Comparison of ENCODE assay signal across 1 mouse cellular context in the genomic region with DNA sequence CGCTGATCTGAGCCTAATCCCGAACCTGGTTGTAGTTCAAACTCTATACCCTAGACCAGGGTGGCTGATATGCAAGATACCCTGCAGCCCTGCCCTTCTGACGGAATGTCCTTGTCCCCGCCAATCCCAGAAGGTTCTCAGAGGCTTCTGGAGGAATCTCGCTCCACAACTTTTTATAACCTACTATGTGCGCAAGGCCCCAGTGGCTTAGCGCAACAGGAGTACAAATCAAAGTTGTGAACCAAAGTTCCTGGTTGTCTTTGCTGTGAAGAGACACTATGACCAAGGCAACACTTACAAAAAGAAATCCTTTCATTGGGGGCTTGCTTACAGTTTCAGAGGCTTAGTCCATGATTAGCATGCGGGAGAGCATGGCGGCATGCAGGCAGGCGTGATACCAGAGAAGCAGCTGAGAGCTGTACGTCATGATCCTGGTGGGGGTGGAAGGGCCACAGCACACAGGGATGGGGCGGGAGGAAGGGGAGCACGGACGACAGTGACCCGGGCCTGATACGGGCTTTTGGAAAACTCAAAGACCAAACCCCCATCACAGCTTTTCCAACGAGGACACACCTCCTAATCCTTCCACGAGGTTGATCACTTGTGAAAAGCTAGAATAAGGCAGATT.
TF ChIP-seq lines count a peak whose summit lies in the region.

No protein-coding gene starts in this region.

TF ChIP-seq in ES-E14, 5 proteins besides CTCF, POLR2A, EP300 and RAD21 (continued from another document):
- TF ChIP-seq CHD2 (IDR thresholded peaks at IDR 0.05; ENCODE audit: low read depth, low read length) (no peak), ZNF384 (IDR thresholded peaks at IDR 0.05; ENCODE audit: low read depth, low read length) (no peak), HCFC1 (IDR thresholded peaks at IDR 0.05; ENCODE audit: borderline replicate concordance, insufficient read depth, low read length) (no peak)
TF ChIP-seq in ES-E14: peak in this region for 0.
